Mouse (Mus musculus): ENCODE results near the gene Fto.

The Fto gene

DNA sequence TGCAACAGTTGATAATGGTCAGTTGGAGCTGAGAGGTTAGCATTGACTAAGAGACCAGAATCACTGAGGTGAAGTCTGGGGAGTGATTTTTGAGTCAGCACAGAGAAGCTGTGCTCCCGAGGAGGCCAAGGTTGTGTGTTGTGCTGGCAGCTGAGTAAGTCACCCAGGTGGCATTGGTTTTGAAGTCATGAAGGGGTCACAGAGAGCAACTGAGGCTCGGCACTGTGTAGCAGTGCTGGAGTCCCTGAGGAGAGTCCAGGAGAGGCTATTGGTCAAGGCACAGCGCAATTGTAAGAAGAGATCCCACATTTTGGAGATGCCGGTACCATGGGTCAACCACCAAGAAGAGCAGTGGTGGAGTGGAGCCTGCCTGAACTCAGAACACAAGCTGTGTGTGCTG lies 11.6 kb downstream of the Fto start:
- no peak for DNase-seq

DNA sequence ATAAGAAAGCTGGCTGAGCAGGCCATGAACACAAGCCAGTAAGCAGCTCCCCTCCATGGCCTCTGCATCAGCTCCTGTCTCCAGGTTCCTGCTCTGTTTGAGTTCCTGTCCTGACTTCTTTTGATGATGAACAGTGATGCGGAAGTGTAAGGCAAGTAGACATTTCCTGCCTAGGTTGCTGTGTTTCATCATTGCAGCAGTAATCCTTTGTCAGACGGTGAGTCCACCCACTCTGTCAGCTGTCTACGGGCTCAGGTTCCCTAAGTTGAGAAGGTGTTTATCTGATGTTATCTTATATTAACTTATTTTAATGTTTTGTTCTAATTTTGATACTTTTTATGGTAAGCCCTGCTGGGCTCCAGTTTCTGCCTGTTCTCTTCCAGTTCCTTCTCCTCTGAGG lies 12.7 kb downstream of the Fto start:
- DNase-seq = no peak

DNA sequence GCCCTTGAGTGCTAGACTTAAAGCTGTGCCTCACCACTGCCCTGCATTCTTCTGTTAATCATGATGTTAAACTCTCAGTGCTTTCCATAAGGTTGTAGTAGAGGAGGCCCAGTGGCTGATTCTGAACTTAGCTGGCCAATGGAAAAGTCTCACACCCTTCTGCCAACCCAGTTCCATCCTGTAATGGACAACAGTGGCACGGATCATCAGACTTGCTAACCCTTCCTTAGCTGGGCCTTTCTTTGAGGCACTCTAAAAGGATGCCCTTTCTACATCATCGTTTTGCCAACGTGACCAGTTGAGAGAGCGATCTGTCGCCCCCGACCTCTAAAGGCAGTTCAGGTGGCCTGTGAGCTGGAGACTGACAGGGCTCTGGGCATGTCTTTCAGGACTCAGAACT lies 13.6 kb downstream of the Fto start:
- no peak for DNase-seq

DNA sequence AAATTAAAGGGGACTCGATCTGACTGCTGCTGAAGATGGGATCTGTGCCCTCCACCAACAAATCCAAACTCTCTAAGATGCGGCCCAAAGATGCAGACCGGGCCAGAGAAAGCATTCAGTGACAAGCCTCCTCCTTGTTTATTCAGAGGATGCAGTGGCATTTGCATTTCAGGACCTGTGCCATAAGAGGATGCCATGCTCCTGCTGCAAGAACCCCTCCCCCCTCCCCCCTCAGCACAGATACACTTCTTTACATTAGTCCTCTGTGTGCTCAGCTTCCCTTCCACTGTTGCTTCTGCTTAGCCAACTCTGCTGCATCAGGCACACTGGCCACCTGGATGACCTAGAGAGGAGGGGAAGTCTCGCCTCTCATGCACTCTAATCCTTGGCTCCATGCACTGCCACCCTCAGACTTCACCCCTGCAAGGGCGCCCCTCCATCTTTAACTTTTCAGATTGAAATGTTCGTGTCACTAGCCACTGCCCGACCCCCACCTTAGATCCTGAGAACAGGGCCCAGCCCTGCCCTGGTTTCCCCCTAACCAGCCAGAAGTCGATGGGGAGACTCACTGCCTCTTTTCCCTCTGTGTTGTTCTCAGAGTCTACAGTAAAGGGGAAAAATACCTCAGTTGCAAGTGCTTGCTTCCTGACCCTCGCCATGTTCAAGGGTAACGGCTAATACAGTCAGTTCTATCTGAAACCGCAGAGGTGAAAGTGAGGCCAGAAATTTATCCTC lies 14.3 kb downstream of the Fto start:
- DNase-seq = no peak

DNA sequence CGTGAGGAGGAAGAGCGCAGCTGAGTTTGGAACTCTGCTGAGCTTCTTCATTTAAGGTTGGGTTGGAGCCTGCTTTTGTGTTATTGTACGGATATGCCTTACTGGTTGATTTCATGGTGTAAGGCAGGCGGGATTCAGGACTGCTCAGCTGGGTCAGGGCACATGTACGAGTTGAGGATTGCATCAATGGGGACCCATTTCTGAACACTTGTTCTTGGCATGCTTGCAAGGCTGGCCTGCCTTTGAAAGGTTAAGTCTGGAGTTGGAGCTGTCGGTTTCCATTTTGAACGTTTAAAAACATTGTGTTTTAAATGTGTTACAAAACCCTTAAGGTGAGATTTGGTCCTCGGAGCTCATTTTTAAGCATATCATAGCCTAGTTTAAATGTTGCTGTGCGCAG lies 15.7 kb downstream of the Fto start:
- DNase-seq = no peak

DNA sequence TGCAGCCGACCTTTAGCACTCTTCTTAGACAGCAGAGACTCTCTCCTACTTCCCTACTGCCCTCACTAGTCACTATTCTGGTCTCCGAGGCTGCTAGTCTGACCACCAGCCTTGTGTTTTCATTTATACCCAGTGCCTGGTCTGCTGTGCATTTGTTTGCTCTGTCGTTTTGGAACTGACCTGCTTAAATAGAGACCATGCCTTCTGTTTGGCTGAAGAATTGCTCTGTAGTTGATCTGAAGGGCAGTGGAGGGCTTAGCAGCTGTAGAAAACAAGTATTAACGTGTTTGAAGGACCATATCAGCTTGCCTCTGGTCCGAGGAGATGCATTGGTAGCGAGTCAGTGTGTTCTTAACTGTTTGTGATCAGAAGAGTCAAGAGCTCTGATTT lies 16.1 kb downstream of the Fto start:
- DNase-seq = no peak

DNA sequence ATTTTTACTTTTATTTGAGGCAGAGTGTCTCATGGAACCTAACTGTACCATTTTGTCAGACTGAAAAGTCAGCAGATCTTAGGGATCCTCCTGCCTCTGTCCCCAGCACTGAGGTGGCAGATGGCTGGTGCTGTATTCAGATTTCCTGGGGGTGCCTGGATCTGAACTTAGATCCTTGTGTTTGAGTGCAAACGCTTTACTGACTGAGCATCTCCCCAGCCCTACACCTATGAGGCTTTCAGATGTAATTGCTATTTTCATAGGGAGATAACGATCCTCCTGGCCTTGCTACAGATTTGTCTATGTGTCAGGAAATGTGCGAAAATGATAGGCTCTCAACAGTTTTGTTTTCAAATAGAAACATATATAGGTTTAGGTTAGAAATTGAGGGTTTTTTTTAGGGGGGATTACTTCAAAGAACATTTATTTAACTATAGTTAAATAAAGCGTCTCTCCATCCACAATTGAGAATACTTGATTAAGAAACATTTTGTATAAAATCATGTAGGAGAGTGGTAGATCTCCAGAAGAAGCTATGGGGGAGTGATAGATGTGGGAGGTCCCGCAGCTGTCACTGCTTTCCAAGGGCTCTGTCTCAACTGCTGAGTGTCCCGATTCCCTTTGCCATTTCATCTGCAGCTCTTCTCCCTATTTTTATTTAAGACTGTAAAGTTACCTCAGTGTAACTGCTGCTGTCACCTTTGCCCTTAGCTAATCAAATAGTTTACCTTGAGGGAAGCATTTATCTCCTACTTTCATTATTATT lies 25.2 kb downstream of the Fto start:
- DNase-seq = no peak

DNA sequence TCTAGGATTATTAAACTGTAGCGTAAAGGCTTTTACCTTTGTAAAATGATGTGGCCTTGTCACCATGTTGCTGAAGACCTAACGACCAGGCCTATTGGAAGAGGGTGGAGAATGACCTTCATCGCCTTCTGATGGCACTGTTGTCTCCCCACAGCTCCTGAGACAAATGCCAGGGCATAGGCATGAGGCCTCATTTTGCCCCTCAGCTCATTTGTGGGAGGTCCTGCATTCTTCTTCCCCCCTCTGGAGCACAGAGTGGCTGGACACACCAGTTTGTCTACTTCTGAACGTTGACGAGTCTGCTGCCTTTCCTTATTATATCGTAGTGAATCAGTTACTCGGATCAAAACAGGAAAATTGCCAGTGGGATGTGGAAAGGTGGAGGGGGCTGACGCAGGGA lies 26.3 kb downstream of the Fto start:
- DNase-seq = no peak

DNA sequence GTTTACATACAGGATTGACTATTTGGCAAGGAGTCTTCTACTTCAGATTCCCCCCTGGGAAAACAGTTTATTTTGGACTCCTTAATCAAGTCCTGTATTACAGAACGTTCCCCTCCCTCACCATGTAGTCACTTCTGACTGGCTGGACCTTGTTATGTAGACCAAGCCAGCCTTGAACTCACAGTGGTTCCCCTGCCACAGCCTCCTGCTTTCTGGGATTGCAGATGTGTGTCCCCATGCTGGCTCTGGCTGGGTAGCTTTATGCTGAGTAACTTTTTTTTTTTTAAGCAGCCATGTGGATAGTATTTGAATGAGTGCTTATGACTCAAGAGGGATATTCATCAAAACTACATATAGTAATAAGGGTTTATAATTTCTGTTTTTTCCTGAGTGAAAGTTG lies 27.4 kb downstream of the Fto start:
- no peak for DNase-seq

DNA sequence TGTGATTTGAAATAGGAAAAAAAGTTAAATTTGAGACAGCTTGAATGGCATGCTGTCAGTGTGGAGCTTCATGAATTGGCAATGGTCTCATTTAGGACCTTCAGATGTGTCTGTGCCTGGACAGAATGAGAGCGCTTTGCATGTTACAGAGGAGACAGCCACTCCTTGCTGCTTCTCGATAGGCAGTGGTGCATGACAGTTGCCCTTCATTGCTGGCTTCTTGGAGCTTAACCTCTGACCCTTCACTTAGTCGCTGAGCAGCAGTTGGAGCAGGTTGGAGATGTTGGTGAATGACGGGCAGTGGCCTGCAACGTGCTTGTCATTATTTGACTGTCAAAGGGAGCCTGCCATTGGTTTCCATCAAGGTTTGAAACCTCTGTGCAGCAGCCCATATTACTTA lies 28.9 kb downstream of the Fto start:
- no peak for DNase-seq

DNA sequence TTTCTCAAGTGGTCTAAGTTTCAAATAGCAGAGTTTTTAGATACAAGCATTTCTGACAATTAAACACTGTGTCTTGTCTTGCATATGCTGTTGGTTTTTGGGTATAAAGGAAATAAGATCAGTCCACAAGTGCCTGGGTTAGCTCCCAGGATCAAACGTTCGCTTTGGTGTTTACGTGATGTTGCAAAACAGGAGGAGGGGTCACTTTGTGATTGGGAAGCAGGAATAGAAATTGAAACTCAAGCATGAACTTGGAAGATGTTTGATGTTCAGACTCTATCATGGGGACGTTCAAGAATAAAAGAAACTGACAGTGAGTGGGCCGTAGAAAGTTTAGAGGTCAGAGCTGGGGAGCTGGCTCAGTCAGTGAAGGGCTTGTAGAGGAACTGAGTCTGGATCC lies 29.5 kb downstream of the Fto start:
- DNase-seq = no peak

DNA sequence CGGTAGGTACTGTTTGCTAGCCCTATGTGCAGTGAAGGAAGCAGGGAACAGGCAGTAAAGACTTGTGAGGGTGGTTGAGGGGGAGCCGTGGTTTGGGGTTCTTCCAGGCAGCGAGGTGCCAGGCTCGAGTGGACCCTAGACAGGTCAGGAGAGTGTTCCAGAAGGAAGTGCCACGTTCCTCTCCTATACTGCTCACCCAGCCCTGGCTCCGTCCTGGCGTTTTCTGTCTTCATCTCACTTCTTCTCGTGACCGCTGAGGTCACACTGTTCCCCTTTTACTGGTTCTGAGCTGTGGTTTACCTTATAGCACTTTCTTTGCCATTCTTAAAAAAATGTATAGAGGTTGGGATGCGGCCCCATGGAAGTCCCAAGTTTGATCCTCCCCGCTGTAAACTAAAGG lies 31.3 kb downstream of the Fto start:
- no peak for DNase-seq

DNA sequence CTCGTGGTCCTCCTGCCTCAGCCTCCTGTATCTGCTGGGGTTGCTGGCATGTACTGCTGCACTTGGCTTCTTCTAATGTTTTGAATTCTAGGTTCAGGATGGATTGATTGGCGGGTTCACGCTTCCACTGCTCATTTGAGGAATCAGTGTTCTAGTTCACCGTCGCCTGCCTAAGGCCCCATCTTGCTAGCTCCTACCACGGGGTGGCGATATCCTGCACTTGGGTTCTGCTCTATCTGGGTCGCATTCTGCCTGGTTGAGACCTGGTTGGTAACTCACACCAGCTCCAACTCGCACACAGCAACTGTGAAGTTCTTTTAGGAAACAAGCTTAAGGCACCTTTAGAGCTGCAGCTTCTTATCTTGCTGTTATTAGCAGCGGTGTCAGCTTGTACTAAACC lies 33.8 kb downstream of the Fto start:
- no peak for DNase-seq

DNA sequence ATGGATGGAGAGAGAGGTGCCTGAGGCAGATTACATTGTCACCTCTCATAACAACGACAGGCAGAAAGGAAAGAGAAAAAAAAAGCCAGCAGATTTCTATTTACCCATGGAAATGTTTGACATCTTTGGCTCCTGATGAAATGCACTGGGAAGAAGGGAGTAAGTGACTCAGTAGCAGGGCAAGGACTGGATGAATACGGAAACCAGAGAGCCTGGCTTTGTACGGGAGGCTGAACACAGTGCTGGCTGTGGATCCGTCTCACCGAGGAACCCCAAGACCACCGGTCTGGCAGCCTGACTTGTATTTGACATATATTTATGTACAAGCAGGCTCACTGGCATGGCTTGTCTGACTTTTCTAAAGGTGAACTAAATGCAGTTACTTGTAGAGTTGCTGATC lies 34.3 kb downstream of the Fto start:
- DNase-seq = no peak

DNA sequence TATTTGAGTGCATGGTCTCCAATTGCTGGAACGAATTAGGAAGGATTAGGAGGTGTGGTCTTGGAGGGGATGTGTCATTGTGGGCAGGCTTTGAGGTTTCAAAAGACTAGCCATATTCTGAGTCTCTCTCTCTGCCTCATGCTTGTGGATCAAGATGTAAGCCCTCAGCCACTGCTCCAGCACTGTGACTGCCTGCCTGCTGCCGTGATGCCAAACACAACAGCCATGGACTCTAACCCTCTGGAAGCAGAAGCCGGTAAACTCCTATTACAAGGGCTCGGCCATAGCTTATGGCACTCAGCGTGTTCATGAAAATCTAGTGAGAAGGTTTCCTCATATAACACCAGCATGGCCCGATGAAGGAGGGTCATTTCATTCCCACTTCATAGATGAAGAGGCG lies 36.5 kb downstream of the Fto start:
- no peak for DNase-seq

DNA sequence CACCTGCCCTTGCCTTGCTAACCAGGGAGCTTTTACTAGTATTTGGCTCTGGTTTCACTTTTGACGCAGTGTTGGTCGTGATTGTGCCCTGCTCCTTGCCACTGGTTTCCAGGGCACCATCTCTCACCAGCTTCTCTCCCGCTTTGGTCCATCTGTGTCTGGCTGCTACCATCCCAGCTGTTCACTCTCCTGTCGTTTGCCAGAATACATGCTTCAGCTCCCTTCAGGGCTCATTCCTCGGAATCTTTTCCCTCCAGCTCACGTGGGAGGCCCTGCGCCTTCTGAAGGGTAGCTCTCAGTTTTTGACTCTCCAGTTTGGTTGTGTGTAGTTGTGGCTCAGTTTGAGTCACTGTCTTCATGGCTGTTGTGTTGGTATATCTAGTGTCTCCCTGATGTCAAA lies 37.3 kb downstream of the Fto start:
- no peak for DNase-seq

DNA sequence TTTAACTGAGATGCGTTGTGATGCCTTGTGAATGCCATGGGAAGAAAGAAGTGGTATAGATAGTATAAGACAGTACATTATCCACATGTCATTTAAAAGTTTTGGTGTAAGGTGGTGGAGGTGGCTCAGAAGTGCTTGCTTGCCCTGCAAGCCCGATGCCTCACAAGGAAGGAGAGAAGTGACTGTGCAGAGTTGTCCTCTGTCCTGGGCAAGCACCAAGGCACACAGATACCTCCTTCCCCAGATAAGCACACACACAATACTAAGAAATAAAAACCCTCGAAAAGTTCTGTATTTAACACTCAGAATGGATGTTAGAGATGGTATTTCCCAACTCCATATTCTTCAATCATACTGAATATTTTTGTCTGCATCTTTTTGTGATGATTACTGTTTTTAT lies 39.3 kb downstream of the Fto start:
- DNase-seq = no peak

DNA sequence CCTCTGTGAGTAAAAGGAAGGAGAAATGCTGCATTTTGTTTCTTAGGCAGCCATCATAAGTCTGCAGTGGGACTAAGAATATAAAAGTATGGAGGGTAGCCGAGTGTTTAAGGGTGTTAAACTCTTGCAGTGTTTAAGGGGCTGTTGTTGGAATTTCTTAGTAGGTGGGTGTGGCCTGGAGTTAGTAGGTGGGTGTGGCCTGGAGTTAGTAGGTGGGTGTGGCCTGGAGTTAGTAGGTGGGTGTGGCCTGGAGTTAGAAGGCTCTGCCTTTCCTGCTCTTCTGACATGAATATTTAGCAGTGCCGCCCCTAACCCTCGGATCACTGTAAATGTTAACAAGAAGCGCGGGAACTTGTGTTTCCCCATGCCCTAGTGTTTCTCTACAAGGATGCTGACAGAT lies 39.7 kb downstream of the Fto start:
- DNase-seq = no peak

DNA sequence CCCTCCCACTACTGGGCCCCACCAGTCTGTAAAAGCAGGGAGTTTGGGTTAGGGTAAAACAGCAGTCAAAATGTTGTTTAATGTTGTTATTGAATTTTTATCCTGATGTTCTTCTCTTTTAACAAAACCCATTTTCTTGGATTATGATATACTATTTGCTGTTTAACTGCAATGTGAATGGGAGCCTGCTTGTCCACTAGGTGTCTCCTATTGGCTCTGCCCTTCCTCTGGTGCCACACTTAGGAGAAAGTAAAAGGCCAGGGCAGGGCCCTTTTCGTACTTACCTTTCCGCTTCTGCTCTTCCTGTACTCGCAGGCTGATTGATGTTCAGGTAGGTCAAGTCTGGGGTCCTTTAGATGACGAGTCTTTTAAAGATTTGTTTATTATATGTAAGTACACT lies 40.6 kb downstream of the Fto start:
- no peak for DNase-seq

DNA sequence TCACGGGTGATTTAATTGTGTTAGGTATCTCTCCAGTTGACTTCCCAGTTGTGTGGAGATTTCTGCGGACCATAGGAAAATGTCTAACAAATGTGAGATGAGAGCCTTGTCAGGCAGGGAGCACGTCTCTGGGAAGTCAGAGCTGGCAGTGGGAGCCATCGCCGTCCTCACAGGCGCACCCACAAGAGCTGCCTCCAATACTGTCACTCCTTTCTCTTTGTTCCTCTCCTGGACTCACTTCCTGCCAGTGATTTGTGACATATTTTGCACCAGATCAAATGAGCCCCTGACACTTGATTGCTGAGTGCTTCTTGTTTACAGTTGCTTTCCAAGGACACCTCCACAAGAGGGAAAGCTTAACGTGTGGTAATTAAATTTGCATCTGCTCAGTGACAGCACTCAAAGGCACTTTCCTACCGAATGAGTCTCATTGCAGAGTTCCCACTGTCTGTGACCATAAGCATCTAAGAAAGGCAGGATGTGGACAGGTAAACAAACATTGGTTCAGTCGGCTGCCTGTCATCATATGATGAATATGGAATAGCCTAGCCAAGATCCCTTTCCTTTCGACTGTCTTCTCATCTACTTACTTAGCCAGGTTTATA lies 42.1 kb downstream of the Fto start:
- DNase-seq = no peak

DNA sequence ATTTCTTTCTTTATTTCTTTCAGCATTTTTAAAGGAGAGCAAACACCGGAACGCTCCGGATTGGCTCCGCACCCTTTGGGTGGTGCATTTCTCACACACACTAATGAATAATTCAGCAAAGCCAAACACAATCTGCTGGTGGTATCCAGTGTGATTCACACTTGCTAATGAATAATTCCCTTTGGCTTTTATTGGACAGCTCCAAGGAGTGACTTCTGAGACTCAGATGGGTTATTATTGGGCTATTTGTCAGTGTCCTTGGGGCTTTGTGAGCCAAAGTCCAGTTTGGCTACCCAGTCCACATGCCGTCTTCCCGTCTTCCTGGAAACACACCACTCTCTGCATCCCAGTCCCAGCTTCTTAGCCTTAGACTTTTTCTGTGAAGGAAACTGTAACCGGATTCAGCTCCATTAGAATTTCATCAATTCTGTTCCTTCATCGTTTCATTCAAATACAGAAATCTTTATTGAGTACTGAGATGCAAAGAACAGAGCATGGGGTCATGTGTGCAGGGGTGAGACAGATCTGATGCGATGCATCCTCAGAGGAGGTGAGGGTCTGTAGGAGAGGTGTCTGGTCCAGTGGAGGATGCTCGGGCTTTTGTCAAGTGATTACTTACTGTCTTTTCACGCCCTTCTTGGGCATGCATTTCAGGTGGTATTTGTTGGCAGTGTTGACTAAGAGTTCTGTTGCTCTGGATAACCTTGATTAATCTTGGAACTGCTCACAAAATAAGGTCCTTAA lies 42.8 kb downstream of the Fto start:
- no peak for DNase-seq

DNA sequence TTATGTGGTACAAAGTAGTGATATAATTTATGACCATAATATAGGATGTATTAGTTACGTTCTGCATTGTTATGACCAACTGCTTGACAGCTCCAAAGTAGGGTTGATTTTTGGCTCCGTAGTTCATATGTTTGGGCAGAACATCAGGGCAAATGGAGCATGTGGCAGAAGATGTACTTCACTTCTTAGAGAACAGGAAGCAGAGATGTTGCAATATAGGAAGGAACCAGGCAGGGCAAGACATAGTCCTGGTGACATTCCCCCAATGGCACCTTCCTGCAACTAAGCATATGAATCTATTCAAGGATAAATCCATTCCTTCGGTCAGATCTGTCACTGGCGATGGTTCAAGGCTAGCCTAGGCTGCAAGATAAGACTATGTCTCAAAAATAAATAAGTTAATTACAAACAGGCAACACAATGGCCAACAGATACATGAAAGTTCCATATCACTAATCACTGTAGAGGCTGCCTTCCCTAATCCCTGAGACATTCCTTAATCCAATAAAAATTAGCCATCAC lies 44.2 kb downstream of the Fto start:
- DNase-seq = no peak

DNA sequence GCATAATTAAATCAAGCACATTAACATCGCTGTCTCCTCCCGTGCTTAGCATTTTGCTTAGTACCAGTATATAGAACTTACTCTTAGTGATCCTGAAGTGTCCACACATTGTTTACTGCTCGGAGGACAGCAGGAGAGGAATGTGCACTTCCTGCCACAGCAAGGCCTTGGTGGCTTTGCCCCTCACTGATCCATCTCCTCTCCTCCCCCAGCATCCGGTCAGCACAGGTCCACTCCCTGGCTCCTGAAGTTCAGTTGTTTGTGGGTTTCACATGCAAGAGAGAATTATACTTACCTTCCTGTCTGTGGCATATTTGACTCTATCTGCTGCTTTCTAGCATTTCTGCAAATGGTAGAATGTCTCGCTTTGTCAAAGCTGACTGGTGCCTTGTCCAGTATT lies 44.7 kb downstream of the Fto start:
- no peak for DNase-seq

DNA sequence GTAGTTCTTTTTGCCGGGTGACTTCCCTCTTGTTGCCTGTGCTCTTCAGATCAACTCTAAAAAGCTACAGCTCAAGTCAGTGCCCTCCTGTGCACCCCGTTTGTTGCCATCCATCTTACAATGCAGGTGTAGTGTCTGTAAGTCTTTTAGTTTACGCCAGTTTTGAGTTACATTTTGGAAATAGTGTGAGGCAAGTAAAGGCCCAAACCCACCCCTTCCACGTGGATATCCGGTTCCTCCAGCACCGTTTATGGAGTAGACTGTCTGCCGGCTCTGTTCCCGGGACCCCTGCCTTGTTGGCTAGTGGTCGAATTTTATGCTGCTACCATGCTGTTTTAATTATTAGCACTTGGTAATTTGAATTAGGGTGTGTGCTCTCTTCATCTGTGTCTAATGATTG lies 46.2 kb downstream of the Fto start:
- DNase-seq = no peak

Measured in thymus, postnatal 4 days (tissue).